Mouse (Mus musculus): ENCODE results near the gene Rrnad1. TPM values are rescaled to one million over a fixed set of nuclear protein-coding genes. Genes with fewer than 3 reads are reported as not detected.
A peak's percentile ranks its signal among the peaks of the same experiment; 100 is the strongest.

Rrnad1 gene
- total and polyA plus RNA-seq, 2 experiments from 2014 or later, result 19.3 to 36.4 TPM

DNA sequence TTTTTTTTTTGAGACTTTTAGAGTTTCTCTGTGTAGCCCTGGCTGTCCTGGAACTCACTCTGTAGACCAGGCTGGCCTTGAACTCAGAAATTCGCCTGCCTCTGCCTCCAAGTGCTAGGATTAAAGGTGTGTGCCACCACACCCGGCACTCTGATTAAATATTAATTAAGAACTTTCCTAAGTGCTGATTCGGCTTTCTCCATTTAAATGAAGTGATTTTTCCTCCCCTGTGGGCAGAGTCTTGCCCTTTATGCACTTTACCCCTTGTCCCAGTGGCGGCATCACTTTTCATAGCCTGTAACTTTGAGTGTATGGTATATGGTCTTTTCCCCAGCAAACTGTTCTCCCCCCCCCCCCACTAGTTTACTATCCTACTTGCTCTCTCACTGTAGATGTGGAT is 4.7 kb upstream of the Rrnad1 start:
- WGBS, result 85% methylated on average over 4 of the region's 4 CpGs
- Histone ChIP-seq H3K4me1 (ENCODE audit: insufficient read depth, low read length) (peaks cover 5% of the 10 kb centered on the region), H3K9me3 (ENCODE audit: low read length) (no peaks in the 10 kb centered on the region), H3K4me2 (ENCODE audit: low read depth, low read length) (no peak overlapping the region), H3K4me3 (ENCODE audit: low read length) (no peak overlapping the region), H3K9ac (replicated peaks; ENCODE audit: low read length) (no peak overlapping the region), H3K36me3 (ENCODE audit: insufficient read depth, low read length) (peaks cover 30% of the 10 kb centered on the region), H3K27me3 (ENCODE audit: insufficient read depth, low read length) (no peaks in the 10 kb centered on the region), H3K27ac (no peak overlapping the region)
- DNase-seq (ENCODE audit: low spot score) (no peak), ATAC-seq (no peak)
- no peak for TF ChIP-seq CTCF (IDR thresholded peaks at IDR 0.05; ENCODE audit: low read depth)

DNA sequence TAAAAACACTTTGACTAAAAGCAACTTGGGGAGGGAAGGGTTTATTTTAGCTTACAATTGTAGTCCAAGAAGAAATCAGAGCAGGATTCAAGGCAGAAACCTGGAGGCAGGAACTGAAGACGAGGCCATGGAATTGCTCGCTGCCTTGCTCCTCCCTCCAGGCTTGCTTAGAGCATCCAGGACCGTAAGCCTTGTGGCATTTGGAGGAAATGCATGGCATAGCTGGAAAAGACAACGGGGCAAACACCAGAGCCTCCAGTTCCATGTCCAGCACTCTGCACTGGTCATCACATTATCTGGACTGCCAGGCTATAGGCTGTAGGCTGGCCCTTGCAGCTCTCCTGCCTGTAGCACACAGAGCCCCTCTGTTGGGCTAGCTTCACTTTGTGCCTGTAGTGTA is 4.0 kb upstream of the Rrnad1 start:
- H3K27me3 ChIP-seq (ENCODE audit: insufficient read depth, low read length), result no peaks in the 10 kb centered on the region
- TF ChIP-seq CTCF (IDR thresholded peaks at IDR 0.05; ENCODE audit: low read depth), result peak; percentile 6; the same call in 1 of the 2 replicates
- no peak overlapping the region for H3K27ac ChIP-seq
- peaks cover 5% of the 10 kb centered on the region for H3K4me1 ChIP-seq (ENCODE audit: insufficient read depth, low read length)
- ATAC-seq, result no peak
- no peak overlapping the region for H3K4me3 ChIP-seq (ENCODE audit: low read length)
- peaks cover 24% of the 10 kb centered on the region for H3K36me3 ChIP-seq (ENCODE audit: insufficient read depth, low read length)
- no peak overlapping the region for H3K9ac ChIP-seq (replicated peaks; ENCODE audit: low read length)
- no peak overlapping the region for H3K4me2 ChIP-seq (ENCODE audit: low read depth, low read length)
- WGBS, result 68% methylated on average over 4 of the region's 4 CpGs
- no peak for DNase-seq (ENCODE audit: low spot score)
- no peaks in the 10 kb centered on the region for H3K9me3 ChIP-seq (ENCODE audit: low read length)

DNA sequence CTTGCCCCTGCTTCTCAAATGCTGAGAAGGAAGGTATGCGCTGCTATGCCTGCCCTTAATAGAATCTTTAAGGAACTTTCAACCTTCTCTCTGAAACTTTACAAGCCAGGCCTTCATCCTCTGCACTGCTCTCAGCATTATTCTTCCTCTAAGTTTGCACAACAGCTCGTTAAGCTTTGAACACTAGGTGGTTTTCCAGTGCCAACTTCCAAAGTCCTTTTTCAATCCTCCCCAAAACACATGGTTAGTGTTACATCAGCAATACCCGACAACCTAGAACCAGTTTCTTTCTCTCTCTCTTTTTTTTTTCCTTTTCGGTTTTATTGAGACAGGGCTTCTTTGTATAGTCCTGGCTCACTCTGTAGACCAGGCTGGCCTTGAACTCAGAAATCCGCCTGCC is 3.5 kb upstream of the Rrnad1 start:
- Histone ChIP-seq H3K9ac (replicated peaks; ENCODE audit: low read length) (no peak overlapping the region), H3K4me2 (ENCODE audit: low read depth, low read length) (no peak overlapping the region), H3K4me1 (ENCODE audit: insufficient read depth, low read length) (peaks cover 9% of the 10 kb centered on the region), H3K27me3 (ENCODE audit: insufficient read depth, low read length) (no peaks in the 10 kb centered on the region), H3K27ac (no peak overlapping the region), H3K9me3 (ENCODE audit: low read length) (no peaks in the 10 kb centered on the region), H3K36me3 (ENCODE audit: insufficient read depth, low read length) (peaks cover 19% of the 10 kb centered on the region), H3K4me3 (ENCODE audit: low read length) (no peak overlapping the region)
- no peak for ATAC-seq
- TF ChIP-seq CTCF (IDR thresholded peaks at IDR 0.05; ENCODE audit: low read depth), result no peak
- no peak for DNase-seq (ENCODE audit: low spot score)
- WGBS, result 80% methylated on average over 5 of the region's 5 CpGs

DNA sequence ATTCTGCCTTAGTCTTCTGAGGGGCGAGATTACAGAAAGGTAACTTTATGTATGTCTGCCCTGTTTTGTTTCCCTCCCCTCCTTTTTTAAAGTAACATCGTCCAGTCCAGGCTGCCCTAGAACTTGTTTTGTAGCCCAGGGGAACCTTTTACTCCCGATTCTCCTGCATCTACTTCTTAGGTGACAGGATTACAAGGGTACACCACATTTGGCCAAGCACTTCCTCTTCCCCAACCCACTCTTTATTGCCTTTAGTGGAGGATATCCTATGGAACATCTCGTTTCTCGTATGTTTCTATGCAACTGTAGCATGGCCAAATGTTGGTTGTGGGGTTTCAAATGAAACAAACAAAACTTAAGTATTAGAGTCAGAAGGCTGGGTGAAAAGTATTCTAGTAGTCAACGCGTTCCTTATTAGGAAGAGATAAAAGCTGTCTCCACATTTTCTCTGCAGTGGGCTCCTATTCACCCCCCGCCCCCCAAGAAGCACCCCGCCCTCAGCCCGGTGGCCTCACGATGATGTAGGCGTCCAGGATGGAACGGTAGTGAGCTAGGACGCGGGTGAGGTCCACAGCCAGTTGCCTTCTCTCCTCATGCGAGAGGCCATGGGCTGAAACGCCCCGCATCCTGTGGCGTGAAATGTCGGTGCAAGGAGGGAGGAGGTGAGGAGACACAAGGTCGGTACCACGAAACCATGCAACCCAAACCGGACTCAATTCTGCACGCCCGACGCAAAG is 1.0 kb downstream of the Rrnad1 start:
- Histone ChIP-seq H3K27me3 (ENCODE audit: insufficient read depth, low read length) (no peaks in the 10 kb centered on the region), H3K9me3 (ENCODE audit: low read length) (no peaks in the 10 kb centered on the region), H3K4me3 (ENCODE audit: low read length) (peak overlapping the region; percentile 85), H3K36me3 (ENCODE audit: insufficient read depth, low read length) (peaks cover 33% of the 10 kb centered on the region), H3K27ac (peak overlapping the region; percentile 91), H3K4me2 (ENCODE audit: low read depth, low read length) (peak overlapping the region; percentile 88), H3K9ac (replicated peaks; ENCODE audit: low read length) (peak overlapping the region; percentile 80), H3K4me1 (ENCODE audit: insufficient read depth, low read length) (peaks cover 12% of the 10 kb centered on the region)
- TF ChIP-seq CTCF (IDR thresholded peaks at IDR 0.05; ENCODE audit: low read depth), result no peak
- ATAC-seq (no peak; the same call in 1 of the 2 replicates), DNase-seq (ENCODE audit: low spot score) (no peak)
- 8% methylated on average over 26 of the region's 26 CpGs for WGBS

GRCm38 (mm10) chr3:87927452-87927851 is 3.1 kb downstream of the Rrnad1 start:
- H3K27me3 ChIP-seq (ENCODE audit: insufficient read depth, low read length), result no peaks in the 10 kb centered on the region
- ATAC-seq (no peak), DNase-seq (ENCODE audit: low spot score) (no peak)
- no peak overlapping the region for H3K4me2 ChIP-seq (ENCODE audit: low read depth, low read length)
- peaks cover 12% of the 10 kb centered on the region for H3K4me1 ChIP-seq (ENCODE audit: insufficient read depth, low read length)
- H3K4me3 ChIP-seq (ENCODE audit: low read length), result no peak overlapping the region
- no peak overlapping the region for H3K9ac ChIP-seq (replicated peaks; ENCODE audit: low read length)
- no peak for TF ChIP-seq CTCF (IDR thresholded peaks at IDR 0.05; ENCODE audit: low read depth)
- no peak overlapping the region for H3K27ac ChIP-seq
- H3K36me3 ChIP-seq (ENCODE audit: insufficient read depth, low read length), result peaks cover 44% of the 10 kb centered on the region
- no peaks in the 10 kb centered on the region for H3K9me3 ChIP-seq (ENCODE audit: low read length)
- 96% methylated on average over 5 of the region's 5 CpGs for WGBS

DNA sequence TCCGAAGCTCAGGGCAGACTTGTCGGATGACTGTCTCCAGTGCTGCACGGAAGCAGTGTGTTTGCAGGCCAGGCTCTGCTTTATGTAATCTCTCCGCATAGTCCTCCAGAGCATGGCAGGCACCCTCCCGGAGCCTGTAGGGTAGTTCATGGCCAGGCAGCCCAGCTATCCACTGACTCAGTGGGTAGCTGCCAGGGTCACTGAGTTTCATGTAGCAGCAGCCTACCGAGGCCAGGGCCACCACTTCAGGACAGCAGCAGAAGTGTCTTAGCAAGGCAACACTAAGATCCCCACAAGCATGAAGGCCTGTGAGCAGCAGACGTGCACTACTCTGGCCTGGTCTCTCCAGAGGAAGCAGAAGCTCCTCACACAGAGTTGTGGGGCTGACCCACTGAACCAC is 5.5 kb downstream of the Rrnad1 start:
- TF ChIP-seq CTCF (IDR thresholded peaks at IDR 0.05; ENCODE audit: low read depth), result no peak
- peaks cover 7% of the 10 kb centered on the region for H3K4me1 ChIP-seq (ENCODE audit: insufficient read depth, low read length)
- WGBS, result 83% methylated on average over 7 of the region's 7 CpGs
- no peak overlapping the region for H3K4me3 ChIP-seq (ENCODE audit: low read length)
- peaks cover 46% of the 10 kb centered on the region for H3K36me3 ChIP-seq (ENCODE audit: insufficient read depth, low read length)
- no peaks in the 10 kb centered on the region for H3K27me3 ChIP-seq (ENCODE audit: insufficient read depth, low read length)
- ATAC-seq (no peak), DNase-seq (ENCODE audit: low spot score) (no peak)
- H3K4me2 ChIP-seq (ENCODE audit: low read depth, low read length), result no peak overlapping the region
- H3K27ac ChIP-seq, result no peak overlapping the region
- no peak overlapping the region for H3K9ac ChIP-seq (replicated peaks; ENCODE audit: low read length)
- H3K9me3 ChIP-seq (ENCODE audit: low read length), result no peaks in the 10 kb centered on the region

DNA sequence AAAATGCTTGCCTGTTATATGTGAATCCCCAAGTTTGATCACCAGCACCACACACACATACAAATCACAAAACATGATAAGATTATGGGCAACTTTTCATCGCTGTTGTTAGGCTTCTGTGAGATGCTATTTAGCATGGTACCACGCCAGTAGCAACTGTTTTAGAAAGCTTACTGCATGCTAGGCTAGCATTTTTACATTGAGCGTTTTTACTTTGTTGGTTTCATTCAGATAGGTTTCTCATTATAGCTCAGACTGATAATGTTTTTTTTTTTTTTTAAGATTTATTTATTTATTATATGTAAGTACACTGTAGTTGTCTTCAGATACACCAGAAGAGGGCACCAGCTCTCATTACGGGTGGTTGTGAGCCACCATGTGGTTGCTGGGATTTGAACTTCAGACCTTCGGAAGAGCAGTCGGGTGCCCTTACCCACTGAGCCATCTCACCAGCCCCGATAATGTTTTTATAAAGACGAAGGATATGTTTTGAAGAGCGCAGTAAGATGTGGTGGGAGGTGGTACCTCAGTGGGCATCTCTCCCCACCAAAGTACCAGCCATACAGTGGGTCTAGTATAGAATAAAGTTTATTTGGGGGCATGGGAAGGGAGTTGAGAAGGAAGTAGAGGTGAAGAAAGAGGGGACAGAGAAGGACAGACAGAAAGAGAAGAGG is 10.1 kb downstream of the Rrnad1 start:
- no peak; the same call in 1 of the 2 replicates for TF ChIP-seq CTCF (IDR thresholded peaks at IDR 0.05; ENCODE audit: low read depth)
- peak overlapping the region; percentile 87 for H3K4me2 ChIP-seq (ENCODE audit: low read depth, low read length)
- peaks cover 48% of the 10 kb centered on the region for H3K36me3 ChIP-seq (ENCODE audit: insufficient read depth, low read length)
- ATAC-seq (no peak), DNase-seq (ENCODE audit: low spot score) (no peak)
- H3K27me3 ChIP-seq (ENCODE audit: insufficient read depth, low read length), result no peaks in the 10 kb centered on the region
- H3K4me3 ChIP-seq (ENCODE audit: low read length), result peak overlapping the region; percentile 68
- H3K9ac ChIP-seq (replicated peaks; ENCODE audit: low read length), result peak overlapping the region; percentile 59; the same call in 1 of the 2 replicates
- WGBS, result 67% methylated on average over 9 of the region's 9 CpGs
- H3K27ac ChIP-seq, result no peak overlapping the region
- H3K9me3 ChIP-seq (ENCODE audit: low read length), result no peaks in the 10 kb centered on the region
- no peaks in the 10 kb centered on the region for H3K4me1 ChIP-seq (ENCODE audit: insufficient read depth, low read length)

All from hindbrain, postnatal 0 days (tissue).